Mouse (Mus musculus) cerebral cortex, adult 2 months (tissue): ENCODE data around the gene 2010111I01Rik.

Experiments
- WGBS: fragments of 180-500 bp; shearing (Covaris S2); methylation state at CpG from one replicate; pipeline ENCODE4 v1.1.7; 2018; 5-methylcytosine and 5-hydroxymethylcytosine counted together

The 2010111I01Rik gene

DNA sequence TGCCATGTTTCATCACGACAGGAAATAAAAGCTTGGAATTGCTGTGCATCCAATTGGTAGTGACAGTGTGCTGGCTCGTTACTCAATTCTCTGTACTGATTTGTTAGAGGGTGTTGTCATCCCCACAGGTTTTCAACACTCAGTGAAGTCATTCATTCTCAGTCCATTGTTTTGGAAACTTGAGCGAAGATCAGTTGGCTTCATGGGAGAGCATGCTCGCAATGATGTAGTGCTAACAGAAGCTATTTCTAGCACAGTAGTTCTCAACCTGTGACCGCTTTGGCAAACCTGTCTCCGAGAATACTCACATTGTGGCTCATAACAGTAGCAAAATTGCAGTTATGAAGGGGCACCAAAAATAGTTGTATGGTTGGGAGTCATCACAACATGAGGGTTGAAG is 8.7 kb upstream of the 2010111I01Rik start:
- WGBS, result 78% methylated on average over 6 of the region's 6 CpGs

- WGBS, result 75% methylated on average over 10 of the region's 10 CpGs
These were observed 7.9 kb upstream of the 2010111I01Rik start for GRCm38 (mm10) chr13:62956776-62957175.

DNA sequence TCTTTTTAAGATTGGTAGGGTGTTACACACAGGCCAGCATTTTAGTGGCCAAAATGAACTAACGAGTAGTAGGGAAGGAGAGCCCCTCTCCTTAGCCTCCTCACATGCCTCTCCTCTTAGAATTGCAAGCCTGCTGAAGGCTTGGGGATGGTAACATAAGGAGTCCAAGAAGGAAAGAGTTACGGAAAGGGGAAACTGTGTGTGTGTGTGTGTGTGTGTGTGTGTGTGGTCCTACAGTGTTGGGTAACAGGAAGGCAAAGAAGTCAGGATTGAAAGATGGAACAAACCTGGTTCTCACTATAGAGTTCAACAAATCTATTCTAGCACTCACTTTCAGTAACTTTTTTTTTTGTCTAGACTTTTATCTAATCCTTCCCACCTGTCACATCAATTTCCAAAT is 1.3 kb upstream of the 2010111I01Rik start:
- 78% methylated on average over 2 of the region's 2 CpGs for WGBS

DNA sequence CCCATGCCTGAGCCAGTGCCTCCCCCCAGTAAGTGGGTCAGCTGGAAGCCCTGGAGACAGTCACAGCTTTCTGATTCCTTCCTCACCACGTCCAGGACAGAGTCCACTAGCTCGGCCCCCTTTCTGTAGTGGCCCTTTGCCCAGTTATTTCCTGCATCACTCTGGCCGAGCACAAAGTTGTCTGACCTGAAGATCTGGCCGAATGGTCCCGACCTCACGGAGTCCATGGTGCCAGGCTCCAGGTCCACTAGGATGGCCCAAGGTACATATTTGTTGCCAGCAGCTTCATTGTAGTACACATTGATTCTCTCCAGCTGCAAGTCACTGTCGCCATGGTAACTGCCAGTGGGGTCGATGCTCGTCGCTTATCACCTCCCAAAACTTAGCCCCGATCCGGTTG is 3.5 kb downstream of the 2010111I01Rik start:
- WGBS, result 89% methylated on average over 12 of the region's 12 CpGs

DNA sequence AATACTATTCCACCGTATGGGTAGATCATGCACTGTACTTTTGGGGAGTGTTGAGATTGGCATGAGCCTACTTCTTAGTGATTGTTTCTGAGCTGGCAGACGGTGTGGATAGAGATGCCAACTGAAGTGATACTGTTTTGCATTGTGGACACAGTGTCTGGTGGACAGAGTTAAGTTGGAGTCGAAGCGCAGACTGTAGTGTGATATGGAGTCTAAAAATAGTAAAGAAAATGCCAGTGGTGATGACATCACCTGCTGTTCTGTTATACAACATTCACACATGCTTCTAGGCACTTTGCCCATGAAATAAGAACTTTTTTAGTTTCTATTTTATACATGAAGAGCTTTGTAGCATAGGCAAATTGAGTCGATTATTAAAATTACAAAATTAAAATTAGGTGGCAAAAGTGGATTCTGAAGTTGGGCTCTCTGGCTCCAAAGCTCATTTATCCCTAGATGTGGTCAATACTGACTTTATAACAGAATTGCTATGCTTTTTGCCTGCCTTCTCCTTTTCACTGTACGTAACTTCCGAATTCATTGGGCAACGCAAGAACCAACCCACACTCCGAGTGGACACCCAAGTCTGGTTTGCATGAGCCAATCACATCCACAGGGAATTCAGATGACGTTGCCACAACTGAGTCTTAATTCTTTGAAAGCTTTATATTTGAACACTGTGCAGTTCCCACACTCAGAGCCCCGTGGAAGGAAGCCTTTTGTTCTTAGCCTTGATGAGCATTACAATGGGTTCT is 6.0 kb downstream of the 2010111I01Rik start:
- 46% methylated on average over 11 of the region's 11 CpGs for WGBS

GRCm38 (mm10) chr13:62972403-62972802 is 7.7 kb downstream of the 2010111I01Rik start:
- WGBS, result 89% methylated on average over 3 of the region's 3 CpGs

DNA sequence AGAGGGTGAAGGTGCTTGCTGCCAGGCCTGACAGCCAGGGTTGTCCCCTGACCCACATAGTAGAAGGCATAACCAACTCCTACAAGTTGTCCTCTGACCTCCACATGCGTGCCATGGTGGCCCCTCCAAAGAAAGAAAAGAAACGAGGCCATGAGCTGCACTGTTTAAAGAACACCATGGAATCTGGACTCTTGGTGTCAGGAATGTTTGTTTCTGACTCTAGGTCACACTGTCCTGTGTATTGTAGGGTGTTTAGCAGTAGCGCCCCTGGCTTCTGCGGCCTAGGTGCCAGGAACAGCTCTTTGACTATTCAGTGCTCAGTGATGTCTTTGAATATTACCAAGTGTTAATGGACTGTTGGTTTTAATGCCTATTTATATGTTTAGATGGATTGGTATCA is 8.4 kb downstream of the 2010111I01Rik start:
- WGBS, result 88% methylated on average over 4 of the region's 4 CpGs

GRCm38 (mm10) chr13:62978784-62979183 is 14.1 kb downstream of the 2010111I01Rik start:
- WGBS, result 83% methylated on average over 4 of the region's 4 CpGs

DNA sequence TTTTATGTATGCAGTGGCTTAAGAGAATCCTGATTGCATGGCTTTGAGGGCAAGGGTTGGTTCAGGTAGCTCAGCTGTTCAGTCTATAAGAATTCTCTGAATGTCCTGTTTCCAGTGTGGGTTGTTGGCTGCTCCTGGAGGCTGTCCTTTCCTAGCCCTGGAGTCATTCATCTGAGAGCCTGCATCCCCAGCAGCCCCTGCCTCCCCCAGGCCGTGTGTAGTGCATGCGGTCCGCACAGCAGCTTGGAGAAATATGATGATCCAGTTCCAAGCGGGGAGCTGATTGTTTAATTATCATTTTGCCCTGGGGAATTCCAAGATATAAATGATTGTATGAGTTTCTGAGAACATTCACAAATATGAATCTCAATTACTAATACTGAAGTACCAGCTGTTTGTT is 14.5 kb downstream of the 2010111I01Rik start:
- 79% methylated on average over 4 of the region's 4 CpGs for WGBS

DNA sequence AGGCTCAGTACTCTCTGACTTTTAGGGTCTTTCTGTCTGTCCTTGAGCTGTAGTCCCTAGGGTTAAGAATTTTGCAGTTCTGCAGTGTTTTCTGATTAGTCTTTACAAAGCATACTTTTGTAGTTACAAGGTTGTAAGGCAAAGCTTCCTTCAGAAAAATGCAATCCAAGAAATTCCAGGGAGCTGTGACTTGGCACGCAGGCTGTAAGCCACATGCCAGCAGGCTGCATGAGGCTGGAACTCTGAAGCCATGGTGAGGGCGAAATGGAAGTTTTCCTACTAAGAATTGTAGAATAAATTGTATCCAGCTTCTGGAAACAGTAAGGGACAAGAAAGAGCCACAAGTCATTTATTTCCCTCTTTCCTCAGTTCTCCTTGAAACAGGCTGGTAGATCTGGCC is 15.4 kb downstream of the 2010111I01Rik start:
- 47% methylated on average over 2 of the region's 2 CpGs for WGBS

DNA sequence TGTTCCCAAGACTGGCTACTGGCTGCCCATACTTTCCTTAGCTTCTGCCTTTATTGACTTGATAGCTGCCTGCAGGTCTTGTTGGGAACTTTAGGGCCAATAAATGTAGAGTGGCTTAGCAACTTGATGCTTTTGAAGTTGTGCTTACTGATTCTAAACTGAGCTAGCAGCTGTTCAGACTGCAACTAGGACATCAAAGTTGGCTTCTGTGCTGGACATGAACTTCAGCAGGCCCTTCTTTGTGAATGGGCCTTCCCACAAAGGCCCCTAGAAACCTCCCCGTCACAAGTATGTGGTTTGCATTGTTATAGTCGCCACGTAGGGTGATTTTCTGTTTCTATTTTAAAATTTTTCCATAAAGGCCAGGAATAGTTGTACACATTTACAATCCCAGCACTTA is 19.8 kb downstream of the 2010111I01Rik start:
- 75% methylated on average over 3 of the region's 3 CpGs for WGBS

DNA sequence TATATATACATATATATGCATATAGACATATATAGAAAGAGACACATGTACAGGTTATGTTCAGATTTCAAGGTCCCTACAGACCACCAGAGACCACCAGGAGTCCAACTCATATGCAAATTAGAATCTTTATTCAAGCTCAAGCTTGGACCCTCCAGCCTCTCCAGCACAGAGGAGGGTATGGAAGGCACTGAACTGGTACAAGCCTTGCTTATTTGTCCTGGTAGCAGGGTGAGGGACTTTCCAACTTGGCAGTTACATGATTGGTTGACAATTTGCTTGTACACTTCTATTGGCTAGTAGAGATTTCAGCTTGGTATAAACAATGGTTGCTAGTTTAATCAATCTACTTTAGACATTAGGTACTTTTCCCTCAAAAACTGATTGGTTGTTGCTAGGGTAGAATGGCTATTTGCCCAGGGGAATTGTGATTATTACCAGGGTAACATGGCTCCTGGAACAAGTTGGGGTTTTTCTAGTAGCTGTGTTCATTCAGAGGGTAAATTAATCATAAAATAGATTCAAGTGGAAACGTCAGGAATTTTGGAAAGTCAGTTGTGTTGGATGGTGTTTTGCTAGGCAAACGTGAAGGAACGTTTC is 25.3 kb downstream of the 2010111I01Rik start:
- WGBS, result 64% methylated on average over 3 of the region's 3 CpGs

- WGBS, result 84% methylated on average over 5 of the region's 5 CpGs
These were observed 29.1 kb downstream of the 2010111I01Rik start for GRCm38 (mm10) chr13:62993543-62994477.

DNA sequence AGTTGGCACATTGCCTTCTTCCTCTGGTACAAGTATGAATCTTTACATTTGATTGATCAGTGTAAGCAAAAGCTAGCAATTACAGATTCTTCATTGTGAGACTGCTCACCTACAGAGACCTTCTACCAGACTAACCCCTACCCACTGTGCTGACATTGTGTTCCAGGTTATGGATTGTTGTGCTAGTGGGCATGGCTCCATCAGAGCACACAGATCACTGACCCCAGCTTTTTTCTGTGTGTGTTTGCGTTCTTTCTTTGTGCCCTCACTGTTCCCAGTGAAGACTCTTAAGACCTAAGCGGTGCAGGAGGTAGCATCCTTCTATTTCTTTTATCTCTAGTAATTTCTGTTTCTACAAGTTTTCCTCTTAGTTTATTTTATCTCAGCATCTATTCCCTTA is 32.1 kb downstream of the 2010111I01Rik start:
- WGBS, result 99% methylated on average over 2 of the region's 2 CpGs

GRCm38 (mm10) chr13:63007491-63007890 is 42.8 kb downstream of the 2010111I01Rik start:
- WGBS, result 79% methylated on average over 3 of the region's 3 CpGs

DNA sequence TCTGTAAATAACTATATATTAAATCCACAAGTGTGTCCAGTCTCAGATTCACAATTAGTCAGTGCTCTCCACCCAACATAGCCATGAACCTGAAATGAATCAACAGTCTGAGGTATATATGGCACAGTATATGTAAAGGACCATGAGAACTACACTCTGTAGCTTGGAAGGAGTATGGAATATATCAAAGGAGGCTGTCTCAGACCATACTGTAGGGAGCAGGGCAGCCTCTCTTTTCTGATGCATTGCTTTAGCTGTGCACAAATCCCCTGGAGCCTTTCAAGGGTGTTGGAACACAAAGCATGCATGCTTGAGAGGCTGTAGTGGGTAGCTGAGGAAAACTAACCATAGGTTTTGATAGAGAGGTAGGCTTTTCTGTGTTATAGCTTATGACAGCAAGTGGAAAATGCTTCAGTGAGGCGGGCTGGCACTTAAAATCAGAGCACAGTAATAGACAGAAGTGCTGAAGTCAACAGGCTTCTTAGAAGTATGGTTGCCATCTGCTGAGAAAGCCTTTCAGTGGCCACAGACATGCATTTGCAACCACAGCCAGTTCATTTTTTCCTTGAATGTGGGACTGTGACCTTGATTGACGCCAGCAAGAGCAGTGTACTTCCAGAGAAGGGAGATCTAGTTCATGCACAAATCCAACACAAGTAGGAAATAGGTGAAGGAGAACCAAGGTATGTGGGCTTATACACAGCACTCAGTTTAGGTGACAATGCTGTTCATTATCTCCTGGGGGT is 45.8 kb downstream of the 2010111I01Rik start:
- 64% methylated on average over 2 of the region's 2 CpGs for WGBS

GRCm38 (mm10) chr13:63014353-63014752 is 49.7 kb downstream of the 2010111I01Rik start:
- 89% methylated on average over 1 of the region's 1 CpGs for WGBS

DNA sequence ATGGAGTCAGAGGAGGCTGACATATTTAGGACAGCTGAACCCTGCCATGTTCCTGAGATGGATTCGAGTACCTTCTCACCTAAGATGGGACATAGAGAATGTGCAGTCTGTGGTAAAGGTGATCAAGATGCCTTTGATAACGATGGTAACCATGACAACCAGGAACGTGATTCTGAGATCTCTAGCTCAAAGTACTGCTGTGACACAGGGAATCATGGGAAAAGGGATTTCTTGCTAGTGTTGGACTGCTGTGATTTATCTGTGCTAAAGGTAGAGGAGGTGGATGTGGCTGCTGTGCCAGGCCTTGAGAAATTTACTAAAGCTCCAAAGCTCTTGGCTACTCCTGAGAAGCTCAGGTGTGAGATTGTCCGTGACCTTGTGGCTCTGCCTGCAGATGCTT is 50.7 kb downstream of the 2010111I01Rik start:
- 58% methylated on average over 4 of the region's 4 CpGs for WGBS

DNA sequence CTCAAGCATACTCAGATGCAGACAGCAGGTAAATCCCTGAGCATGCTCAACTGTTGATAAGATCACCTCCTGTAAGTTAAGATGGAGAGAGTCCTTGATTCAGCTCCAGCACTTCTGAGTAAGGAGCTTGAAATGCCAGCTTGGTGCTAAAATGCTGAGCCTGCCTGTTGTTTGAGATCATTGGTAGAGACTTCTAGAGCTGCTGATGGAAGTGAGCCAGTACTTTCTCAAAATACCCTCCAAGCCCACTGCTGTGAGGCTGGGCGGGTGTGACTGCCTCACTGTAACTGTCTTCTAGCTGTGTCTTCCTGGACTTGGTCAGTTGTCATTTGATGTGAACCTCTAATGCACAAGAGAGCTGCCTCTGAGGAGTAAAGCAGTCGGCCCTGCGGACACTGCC is 51.4 kb downstream of the 2010111I01Rik start:
- 64% methylated on average over 3 of the region's 3 CpGs for WGBS

DNA sequence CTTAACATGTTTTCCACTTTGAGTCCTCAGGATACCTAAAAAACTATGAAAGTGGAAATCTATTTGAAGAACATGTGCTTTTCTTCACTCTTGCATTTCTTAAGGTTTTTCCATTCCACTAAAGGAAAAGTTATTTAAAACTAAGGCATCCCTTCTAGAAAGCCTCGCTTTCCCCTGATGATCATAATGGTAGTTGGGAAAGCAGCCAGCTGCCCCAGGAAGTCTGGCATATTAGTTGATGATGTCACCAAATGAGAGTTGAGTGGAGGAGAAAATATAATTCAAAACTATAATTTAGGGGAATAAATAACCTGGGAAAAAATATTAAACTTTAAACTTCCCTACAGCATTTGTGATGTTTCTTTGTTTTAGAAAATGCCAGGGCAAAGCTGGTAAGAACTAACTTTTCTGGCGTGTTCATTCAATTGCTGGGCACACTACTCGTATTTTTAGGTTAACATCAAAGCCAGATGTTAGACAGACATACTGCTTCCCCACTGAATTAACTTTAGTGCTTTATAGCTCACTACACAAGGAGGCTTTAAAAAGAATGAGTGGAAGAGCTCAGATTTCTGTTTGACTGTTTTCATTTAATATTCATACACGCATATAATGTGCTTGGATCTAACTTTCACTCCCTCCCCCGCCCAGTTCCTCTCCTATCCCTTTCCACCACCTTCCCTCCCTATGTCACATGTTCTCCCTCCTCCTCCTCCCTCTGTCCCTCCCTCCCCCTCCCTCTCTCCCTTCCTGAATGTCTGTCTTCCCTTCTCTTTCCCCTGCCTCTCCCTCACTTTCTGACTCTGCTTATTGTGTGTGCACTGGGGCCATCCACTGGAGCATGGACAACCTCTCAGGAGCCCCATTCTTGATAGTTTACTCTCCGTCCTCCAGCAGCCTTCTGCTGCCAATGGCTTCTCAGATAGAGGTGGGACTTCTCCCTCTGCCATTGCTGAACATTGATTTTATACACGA is 58.8 kb downstream of the 2010111I01Rik start:
- 52% methylated on average over 7 of the region's 7 CpGs for WGBS
